Mouse (Mus musculus): ENCODE results near the gene Tfip11. TPM values are rescaled to one million over a fixed set of nuclear protein-coding genes. Genes with fewer than 3 reads are reported as not detected.

The Tfip11 gene
- polyA plus RNA-seq, 1 experiment = 23.9 TPM

DNA sequence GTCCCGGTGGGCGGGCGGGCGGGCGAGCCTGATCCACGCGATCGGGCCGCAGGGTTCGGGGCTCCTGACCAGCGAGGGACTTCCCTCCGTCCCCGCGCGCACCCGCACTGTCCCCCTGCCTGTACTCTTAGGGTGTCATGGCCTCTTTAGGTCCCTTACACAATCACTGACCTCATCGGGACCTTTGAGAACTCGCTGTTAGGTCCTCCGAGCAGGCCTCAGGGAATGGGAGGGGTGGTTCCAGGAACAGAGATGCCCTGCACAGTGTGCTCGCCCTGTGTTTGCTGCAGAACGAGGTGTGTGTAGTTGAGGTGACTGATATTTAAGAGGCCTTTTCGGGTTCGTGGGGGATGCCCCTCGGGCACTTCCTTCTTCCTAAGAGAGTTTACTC, 17.0 kb downstream of the Tfip11 start:
- Histone ChIP-seq H3K9ac (ENCODE audit: low read depth, poor library complexity, severe bottlenecking) (peak overlapping the region; percentile 79), H3K27me3 (ENCODE audit: control insufficient read depth, insufficient read depth, low read length, poor library complexity, severe bottlenecking) (no peaks in the 10 kb centered on the region), H3K27ac (ENCODE audit: insufficient read depth, low read length) (no peak overlapping the region), H3K4me3 (ENCODE audit: low read depth, low read length) (peak overlapping the region; percentile 99), H3K36me3 (ENCODE audit: control insufficient read depth, insufficient read depth, low read length, poor library complexity, severe bottlenecking) (peaks cover 6% of the 10 kb centered on the region; the same call in 1 of the 2 replicates), H3K9me3 (replicated peaks; ENCODE audit: control insufficient read depth, insufficient read depth, low read length, poor library complexity, severe bottlenecking) (no peaks in the 10 kb centered on the region), H3K4me1 (ENCODE audit: control insufficient read depth, insufficient read depth, low read length) (no peaks in the 10 kb centered on the region)
- TF ChIP-seq CTCF (IDR thresholded peaks at IDR 0.05; ENCODE audit: low read depth, low read length) = no peak
- no peak for TF ChIP-seq EP300 (IDR thresholded peaks at IDR 0.05; ENCODE audit: insufficient read depth, low read depth, low read length)
- no peak for TF ChIP-seq POLR2A (IDR thresholded peaks at IDR 0.05; ENCODE audit: insufficient read depth, low read length)

DNA sequence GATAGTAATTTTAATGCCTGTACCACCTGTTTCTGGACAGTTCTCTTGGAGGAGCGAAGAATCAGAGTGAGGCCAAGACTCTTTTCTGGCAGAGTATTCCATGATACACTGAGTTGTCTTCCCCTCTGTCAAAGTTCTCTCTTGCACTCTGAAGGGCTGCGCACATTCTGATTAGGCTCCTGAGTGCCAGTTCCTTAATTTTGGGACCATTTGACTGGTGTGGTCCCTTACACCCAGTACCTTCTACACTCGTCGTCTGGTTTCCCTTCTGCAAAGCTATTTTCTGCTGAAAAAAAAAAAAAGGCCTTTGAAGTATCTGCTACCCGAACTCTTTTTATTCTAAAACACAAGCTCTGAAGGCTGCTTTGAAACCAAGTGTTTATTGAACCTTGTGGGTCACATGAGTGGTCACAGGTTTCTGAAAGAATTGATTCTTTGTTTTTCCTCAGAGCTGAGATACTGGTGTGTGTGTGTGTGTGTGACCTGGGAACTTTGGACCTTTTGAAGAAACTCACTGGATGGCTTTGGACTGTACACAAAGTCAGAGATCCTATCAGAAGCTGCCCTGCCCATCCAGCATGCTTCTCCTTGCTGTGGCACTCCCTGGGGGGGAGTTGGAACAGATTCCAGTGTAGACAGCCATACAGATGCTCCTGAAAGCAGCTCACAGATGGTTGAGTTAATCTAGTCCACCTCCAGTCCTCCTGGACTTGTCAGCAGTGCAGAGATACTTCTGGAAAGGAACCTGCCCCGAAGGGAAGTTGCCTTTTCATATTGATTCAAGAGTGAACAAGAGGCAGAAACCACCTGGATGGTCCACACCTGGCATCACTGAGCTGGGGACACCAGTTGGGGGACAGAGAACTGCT, 18.2 kb downstream of the Tfip11 start:
- no peaks in the 10 kb centered on the region for H3K9me3 ChIP-seq (replicated peaks; ENCODE audit: control insufficient read depth, insufficient read depth, low read length, poor library complexity, severe bottlenecking)
- H3K9ac ChIP-seq (ENCODE audit: low read depth, poor library complexity, severe bottlenecking) = no peak overlapping the region
- H3K4me3 ChIP-seq (ENCODE audit: low read depth, low read length) = no peak overlapping the region
- H3K27me3 ChIP-seq (ENCODE audit: control insufficient read depth, insufficient read depth, low read length, poor library complexity, severe bottlenecking) = no peaks in the 10 kb centered on the region
- no peak overlapping the region for H3K27ac ChIP-seq (ENCODE audit: insufficient read depth, low read length)
- TF ChIP-seq POLR2A (IDR thresholded peaks at IDR 0.05; ENCODE audit: insufficient read depth, low read length) = no peak
- no peak for TF ChIP-seq EP300 (IDR thresholded peaks at IDR 0.05; ENCODE audit: insufficient read depth, low read depth, low read length)
- no peak for TF ChIP-seq CTCF (IDR thresholded peaks at IDR 0.05; ENCODE audit: low read depth, low read length)
- H3K4me1 ChIP-seq (ENCODE audit: control insufficient read depth, insufficient read depth, low read length) = no peaks in the 10 kb centered on the region
- peaks cover 4% of the 10 kb centered on the region; the same call in 1 of the 2 replicates for H3K36me3 ChIP-seq (ENCODE audit: control insufficient read depth, insufficient read depth, low read length, poor library complexity, severe bottlenecking)

DNA sequence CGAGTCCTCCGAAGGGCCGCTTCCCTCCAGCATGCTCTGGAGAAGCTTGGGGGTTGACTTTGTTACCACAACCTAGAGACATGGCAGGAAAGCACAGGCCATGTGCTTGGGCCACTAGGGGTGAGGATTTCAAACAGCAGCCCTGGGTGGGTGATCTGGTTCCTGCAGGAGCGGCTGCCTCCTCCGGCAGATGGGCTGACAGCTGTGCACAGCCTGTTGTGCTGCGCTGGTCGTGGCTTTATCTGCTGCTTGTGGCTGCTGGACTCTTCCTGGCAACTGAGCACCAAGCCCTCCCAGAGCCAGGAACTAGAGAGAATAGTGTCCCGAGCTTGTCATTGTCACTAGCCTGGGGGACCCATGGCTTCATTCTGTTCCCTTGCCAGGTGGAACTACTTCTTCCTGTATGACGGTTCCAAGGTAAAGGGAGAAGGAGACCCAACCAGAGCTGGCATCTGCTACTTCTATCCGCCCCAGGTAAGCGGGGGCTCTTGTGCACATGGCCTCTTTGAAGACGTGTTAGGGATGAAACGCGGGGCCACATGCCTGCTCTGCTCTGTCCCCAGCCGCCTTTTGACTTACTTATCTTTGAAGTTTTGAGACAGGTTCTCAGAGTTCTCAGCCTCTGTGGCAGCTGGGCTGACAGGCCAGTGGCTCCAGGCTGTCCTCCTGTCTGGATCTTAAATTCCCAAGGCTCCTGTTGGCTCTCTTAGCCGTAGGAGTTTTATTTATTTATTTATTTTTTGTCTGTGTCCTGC, 20.2 kb downstream of the Tfip11 start:
- no peak overlapping the region for H3K27ac ChIP-seq (ENCODE audit: insufficient read depth, low read length)
- no peaks in the 10 kb centered on the region for H3K4me1 ChIP-seq (ENCODE audit: control insufficient read depth, insufficient read depth, low read length)
- no peak overlapping the region for H3K4me3 ChIP-seq (ENCODE audit: low read depth, low read length)
- H3K9me3 ChIP-seq (replicated peaks; ENCODE audit: control insufficient read depth, insufficient read depth, low read length, poor library complexity, severe bottlenecking) = no peaks in the 10 kb centered on the region
- H3K9ac ChIP-seq (ENCODE audit: low read depth, poor library complexity, severe bottlenecking) = no peak overlapping the region
- H3K27me3 ChIP-seq (ENCODE audit: control insufficient read depth, insufficient read depth, low read length, poor library complexity, severe bottlenecking) = no peaks in the 10 kb centered on the region
- no peaks in the 10 kb centered on the region for H3K36me3 ChIP-seq (ENCODE audit: control insufficient read depth, insufficient read depth, low read length, poor library complexity, severe bottlenecking)
- TF ChIP-seq POLR2A (IDR thresholded peaks at IDR 0.05; ENCODE audit: insufficient read depth, low read length) (no peak), EP300 (IDR thresholded peaks at IDR 0.05; ENCODE audit: insufficient read depth, low read depth, low read length) (no peak), CTCF (IDR thresholded peaks at IDR 0.05; ENCODE audit: low read depth, low read length) (no peak)

DNA sequence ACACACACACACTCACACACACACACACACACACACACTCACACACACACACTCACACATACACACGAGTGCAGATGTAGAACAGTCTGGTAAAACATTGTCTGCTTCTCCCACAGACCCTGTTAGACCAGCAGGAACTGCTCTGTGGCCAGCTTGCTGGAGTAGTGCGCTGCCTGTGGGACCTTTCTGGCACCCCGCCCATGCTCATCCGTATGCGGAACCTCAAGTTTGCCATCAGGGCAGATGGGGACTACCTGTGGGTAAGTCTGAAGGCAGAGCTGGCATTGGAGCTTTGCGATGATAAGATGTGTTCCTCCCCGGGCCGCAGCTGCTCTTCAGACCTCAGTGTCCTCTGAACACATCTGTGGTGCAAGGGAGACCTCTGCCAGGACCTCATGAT, 23.0 kb downstream of the Tfip11 start:
- Histone ChIP-seq H3K36me3 (ENCODE audit: control insufficient read depth, insufficient read depth, low read length, poor library complexity, severe bottlenecking) (no peaks in the 10 kb centered on the region), H3K9me3 (replicated peaks; ENCODE audit: control insufficient read depth, insufficient read depth, low read length, poor library complexity, severe bottlenecking) (no peaks in the 10 kb centered on the region), H3K27ac (ENCODE audit: insufficient read depth, low read length) (no peak overlapping the region), H3K4me1 (ENCODE audit: control insufficient read depth, insufficient read depth, low read length) (no peaks in the 10 kb centered on the region), H3K27me3 (ENCODE audit: control insufficient read depth, insufficient read depth, low read length, poor library complexity, severe bottlenecking) (no peaks in the 10 kb centered on the region), H3K9ac (ENCODE audit: low read depth, poor library complexity, severe bottlenecking) (no peak overlapping the region), H3K4me3 (ENCODE audit: low read depth, low read length) (no peak overlapping the region)
- TF ChIP-seq CTCF (IDR thresholded peaks at IDR 0.05; ENCODE audit: low read depth, low read length) (no peak), EP300 (IDR thresholded peaks at IDR 0.05; ENCODE audit: insufficient read depth, low read depth, low read length) (no peak), POLR2A (IDR thresholded peaks at IDR 0.05; ENCODE audit: insufficient read depth, low read length) (no peak)

DNA sequence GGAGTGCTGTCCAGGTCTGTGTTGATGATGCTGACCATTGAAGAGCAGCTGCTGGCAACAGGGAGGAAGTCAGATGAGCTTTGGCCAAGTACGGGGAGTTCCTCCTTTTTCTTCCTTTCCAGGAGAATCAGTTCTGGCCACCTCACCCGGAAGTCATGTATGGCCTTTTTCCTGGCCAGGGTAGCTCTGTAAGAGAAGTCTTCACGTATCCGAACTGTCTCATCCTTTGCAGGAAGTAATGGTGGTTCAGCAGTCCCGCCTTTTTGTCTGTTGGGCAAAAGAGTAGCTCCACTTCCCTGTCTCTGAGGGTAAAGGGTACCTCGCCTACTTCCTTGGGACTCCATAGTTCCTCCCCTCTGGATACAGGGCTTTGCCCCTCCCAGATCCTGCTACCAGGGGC, 29.3 kb downstream of the Tfip11 start:
- TF ChIP-seq EP300 (IDR thresholded peaks at IDR 0.05; ENCODE audit: insufficient read depth, low read depth, low read length) (no peak), POLR2A (IDR thresholded peaks at IDR 0.05; ENCODE audit: insufficient read depth, low read length) (no peak), CTCF (IDR thresholded peaks at IDR 0.05; ENCODE audit: low read depth, low read length) (no peak)
- Histone ChIP-seq H3K27ac (ENCODE audit: insufficient read depth, low read length) (no peak overlapping the region), H3K4me3 (ENCODE audit: low read depth, low read length) (no peak overlapping the region), H3K4me1 (ENCODE audit: control insufficient read depth, insufficient read depth, low read length) (no peaks in the 10 kb centered on the region), H3K9ac (ENCODE audit: low read depth, poor library complexity, severe bottlenecking) (no peak overlapping the region), H3K36me3 (ENCODE audit: control insufficient read depth, insufficient read depth, low read length, poor library complexity, severe bottlenecking) (no peaks in the 10 kb centered on the region), H3K27me3 (ENCODE audit: control insufficient read depth, insufficient read depth, low read length, poor library complexity, severe bottlenecking) (no peaks in the 10 kb centered on the region), H3K9me3 (replicated peaks; ENCODE audit: control insufficient read depth, insufficient read depth, low read length, poor library complexity, severe bottlenecking) (no peaks in the 10 kb centered on the region)

DNA sequence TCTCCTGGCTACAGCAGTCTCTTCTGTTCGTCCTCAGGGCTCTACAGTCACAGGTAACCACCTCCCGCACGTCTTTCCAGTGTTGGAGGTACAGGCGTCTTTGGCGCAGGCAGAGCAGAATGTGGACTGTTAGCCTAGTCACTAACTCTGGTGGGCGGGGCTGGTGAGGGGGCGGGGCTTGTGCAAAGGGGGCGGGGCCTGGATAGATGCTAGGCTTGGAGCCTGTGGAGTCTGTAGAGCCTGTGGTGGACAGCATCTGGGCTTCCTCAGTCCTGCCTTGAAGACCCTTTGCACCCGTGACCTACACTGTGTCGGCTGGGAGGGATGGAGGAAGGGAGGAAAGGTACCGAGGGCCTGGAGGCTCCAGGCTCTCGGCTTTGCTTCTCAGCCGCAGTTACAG, 29.8 kb downstream of the Tfip11 start, which contains the start of gene Gm6583:
TSS of gene Gm6583 (minus strand) at position 124 of the 400 bp plus-strand sequence.
- TF ChIP-seq POLR2A (IDR thresholded peaks at IDR 0.05; ENCODE audit: insufficient read depth, low read length) (no peak), EP300 (IDR thresholded peaks at IDR 0.05; ENCODE audit: insufficient read depth, low read depth, low read length) (no peak), CTCF (IDR thresholded peaks at IDR 0.05; ENCODE audit: low read depth, low read length) (no peak)
- no peaks in the 10 kb centered on the region for H3K4me1 ChIP-seq (ENCODE audit: control insufficient read depth, insufficient read depth, low read length)
- no peaks in the 10 kb centered on the region for H3K9me3 ChIP-seq (replicated peaks; ENCODE audit: control insufficient read depth, insufficient read depth, low read length, poor library complexity, severe bottlenecking)
- no peak within 1 kb of the TSS for H3K4me3 ChIP-seq (ENCODE audit: low read depth, low read length)
- no peak within 1 kb of the TSS for H3K27ac ChIP-seq (ENCODE audit: insufficient read depth, low read length)
- H3K9ac ChIP-seq (ENCODE audit: low read depth, poor library complexity, severe bottlenecking) = no peak within 1 kb of the TSS
- no peaks in the 10 kb centered on the region for H3K27me3 ChIP-seq (ENCODE audit: control insufficient read depth, insufficient read depth, low read length, poor library complexity, severe bottlenecking)
- H3K36me3 ChIP-seq (ENCODE audit: control insufficient read depth, insufficient read depth, low read length, poor library complexity, severe bottlenecking) = no peaks in the 10 kb centered on the region
